Mouse (Mus musculus) lung, adult 2 months (tissue): ENCODE data around the gene Lars2.

Source experiments
- CTCF ChIP-seq: fragments of 200-500 bp; IDR thresholded peaks from 2 replicates; pipeline ENCODE4 v1.5.1; 2011; ENCODE audit warnings: mild to moderate bottlenecking, low read length, control low read depth; ENCODE audit not compliant: insufficient read depth
- POLR2A ChIP-seq: fragments of 200-500 bp; IDR thresholded peaks from 2 replicates; pipeline ENCODE4 v1.6.1; 2011; ENCODE audit warnings: low read depth, mild to moderate bottlenecking, control low read depth, low read length, borderline replicate concordance; ENCODE audit errors: extremely low read depth

DNA sequence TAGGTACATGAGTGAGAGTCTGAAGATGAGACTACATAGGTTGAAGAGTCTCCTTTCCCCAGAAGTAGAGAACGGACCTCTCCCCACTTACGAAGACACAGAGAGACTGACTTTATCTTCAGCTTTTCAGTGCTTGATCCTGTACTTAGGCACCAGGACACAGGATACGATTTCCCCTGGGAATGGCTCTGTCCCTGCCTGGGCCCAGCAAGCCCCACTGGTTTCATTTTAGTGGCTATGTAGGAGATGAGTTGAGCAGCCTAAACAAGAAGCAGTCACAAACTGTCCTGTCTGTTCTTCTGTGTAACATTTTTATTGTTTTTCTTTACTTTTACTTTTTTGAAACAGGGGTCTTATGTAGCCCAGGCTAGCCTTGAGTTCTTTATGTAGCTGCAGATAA, 118.1 kb downstream of the Lars2 start:
- TF ChIP-seq POLR2A: no peak
- TF ChIP-seq CTCF: no peak
